Comparison of ENCODE assay signal across 30 mouse cellular contexts in genomic region chr16:92890713-92891112, GRCm38 (mm10).
DNase-seq lines count a peak whose midpoint lies in the region; ATAC-seq and TF ChIP-seq lines count a peak whose summit lies in the region.
"Had no signal": no experiment of that assay in that cellular context is flagged by ENCODE, and none has a peak within 500 bp of the region (broad histone marks: within the 10 kb centered on the region; RNA-seq: fewer than 3 reads in every experiment).

No protein-coding gene starts in this region.

- peak; percentile 38 to 43 for DNase-seq in cerebellum, postnatal 14 days
- DNase-seq in cerebellum, adult 9-10 months: no peak
- DNase-seq in heart, adult 2 months: no peak
- peak; percentile 9 for DNase-seq in left cerebral cortex, postnatal 4 days
- no peak for DNase-seq in left cerebral cortex, adult 11 months (ENCODE audit: low spot score)
- DNase-seq in embryonic facial prominence, embryonic 14.5 days (ENCODE audit: low spot score): peak; percentile 71
- no peak for DNase-seq in retina, embryonic 14.5 days (ENCODE audit: low spot score)
- DNase-seq: adrenal gland, adult 2 months; adrenal gland, postnatal 14 days; B cell, adult 2 months; cerebellum, adult 11 months; cerebellum, adult 2 months; cerebellum, postnatal 25 days; embryo, embryonic 11 days; gastrocnemius, postnatal 25 days; heart, adult 18-20 months; heart, postnatal 10 days; heart, postnatal 36 days; kidney, adult 11 months; kidney, adult 8-10 months had no signal

- no peak for TF ChIP-seq EP300 in heart, adult 2 months (IDR thresholded peaks at IDR 0.05; ENCODE audit: insufficient read depth, low read depth, low read length)

- ATAC-seq in heart, embryonic 13.5 days (ENCODE audit: extremely low read depth, insufficient number of reproducible peaks, low FRiP score, low TSS enrichment): no peak
- ATAC-seq in embryonic facial prominence, embryonic 14.5 days (ENCODE audit: low read depth): no peak
- ATAC-seq: forebrain, embryonic 13.5 days; forebrain, embryonic 16.5 days; intestine, embryonic 15.5 days had no signal

- H3K36me3 ChIP-seq in heart, embryonic 13.5 days: no peaks in the 10 kb centered on the region
- no peaks in the 10 kb centered on the region for H3K36me3 ChIP-seq in heart, adult 2 months (ENCODE audit: control insufficient read depth, insufficient read depth, low read length)
- H3K36me3 ChIP-seq in embryonic facial prominence, embryonic 14.5 days (ENCODE audit: control insufficient read depth, insufficient read depth, low read length): no peaks in the 10 kb centered on the region
- H3K36me3 ChIP-seq: forebrain, embryonic 10.5 days; G1E; heart, embryonic 10.5 days; heart, embryonic 15.5 days; hindbrain, embryonic 15.5 days; intestine, embryonic 15.5 days had no signal

- 0 out of 2 replicates have a peak overlapping the region, but pooled peaks have one; percentile 7 for H3K9ac ChIP-seq in heart, embryonic 13.5 days
- H3K9ac ChIP-seq in heart, adult 2 months (ENCODE audit: low read depth, low read length): no peak overlapping the region
- no peak overlapping the region for H3K9ac ChIP-seq in embryonic facial prominence, embryonic 14.5 days (ENCODE audit: low read depth, low read length)
- H3K9ac ChIP-seq: forebrain, embryonic 13.5 days; heart, embryonic 15.5 days; hindbrain, embryonic 15.5 days; intestine, embryonic 15.5 days had no signal

- no peaks in the 10 kb centered on the region for H3K79me2 ChIP-seq in heart, adult 2 months (replicated peaks; ENCODE audit: control insufficient read depth, insufficient read depth, low read length)

- TF ChIP-seq POLR2A in heart, adult 2 months (IDR thresholded peaks at IDR 0.05; ENCODE audit: insufficient read depth, low read depth, low read length): no peak

- peaks cover 16% of the 10 kb centered on the region for H3K4me1 ChIP-seq in heart, embryonic 13.5 days
- H3K4me1 ChIP-seq in heart, adult 2 months (ENCODE audit: control insufficient read depth, insufficient read depth, low read length): no peaks in the 10 kb centered on the region
- H3K4me1 ChIP-seq in embryonic facial prominence, embryonic 14.5 days (ENCODE audit: control insufficient read depth, insufficient read depth, low read length): 0 out of 2 replicates have a peak, but pooled peaks cover 5% of the 10 kb centered on the region
- H3K4me1 ChIP-seq: forebrain, embryonic 10.5 days; forebrain, embryonic 13.5 days; hindbrain, embryonic 15.5 days; intestine, embryonic 15.5 days had no signal

- H3K4me2 ChIP-seq in heart, embryonic 13.5 days: no peak overlapping the region
- H3K4me2 ChIP-seq in embryonic facial prominence, embryonic 14.5 days (ENCODE audit: low read depth, low read length): no peak overlapping the region
- H3K4me2 ChIP-seq: forebrain, embryonic 13.5 days; heart, embryonic 15.5 days; hindbrain, embryonic 15.5 days; intestine, embryonic 15.5 days had no signal

- 36% methylated on average over 3 of the region's 3 CpGs for WGBS in heart, embryonic 13.5 days
- WGBS in heart, adult 2 months: 73% methylated on average over 3 of the region's 3 CpGs
- WGBS in embryonic facial prominence, embryonic 14.5 days: 42% methylated on average over 3 of the region's 3 CpGs

- H3K9me3 ChIP-seq in heart, embryonic 13.5 days: no peaks in the 10 kb centered on the region
- no peaks in the 10 kb centered on the region for H3K9me3 ChIP-seq in embryonic facial prominence, embryonic 14.5 days (ENCODE audit: control insufficient read depth, low read length)
- H3K9me3 ChIP-seq: forebrain, embryonic 10.5 days; forebrain, embryonic 13.5 days; G1E; heart, embryonic 10.5 days; heart, embryonic 15.5 days; hindbrain, embryonic 15.5 days; intestine, embryonic 15.5 days had no signal

- peaks cover 99% of the 10 kb centered on the region for H3K27me3 ChIP-seq in heart, embryonic 13.5 days (replicated peaks)
- H3K27me3 ChIP-seq in heart, adult 2 months (ENCODE audit: control insufficient read depth, insufficient read depth, low read length): no peaks in the 10 kb centered on the region
- no peaks in the 10 kb centered on the region for H3K27me3 ChIP-seq in embryonic facial prominence, embryonic 14.5 days (replicated peaks; ENCODE audit: control insufficient read depth, insufficient read depth, low read length)
- H3K27me3 ChIP-seq: CH12.LX; forebrain, embryonic 13.5 days; hindbrain, embryonic 15.5 days; intestine, embryonic 15.5 days had no signal

- intact Hi-C loops in heart, adult 2 months (cut with DNase I): no loop called here
- intact Hi-C loops in left cerebral cortex, postnatal 4 days (cut with DNase I): no loop called here

- H3K4me3 ChIP-seq in heart, embryonic 13.5 days: no peak overlapping the region
- no peak overlapping the region for H3K4me3 ChIP-seq in heart, adult 2 months
- H3K4me3 ChIP-seq in embryonic facial prominence, embryonic 14.5 days (ENCODE audit: low read depth, low read length): no peak overlapping the region
- H3K4me3 ChIP-seq: forebrain, embryonic 10.5 days; forebrain, embryonic 13.5 days; heart, embryonic 10.5 days; heart, embryonic 15.5 days; hindbrain, embryonic 15.5 days; intestine, embryonic 15.5 days had no signal

- no peak for TF ChIP-seq CTCF in heart, adult 2 months (IDR thresholded peaks at IDR 0.05)

- no peak overlapping the region for H3K27ac ChIP-seq in heart, embryonic 13.5 days (replicated peaks)
- H3K27ac ChIP-seq in heart, adult 2 months: no peak overlapping the region
- H3K27ac ChIP-seq in embryonic facial prominence, embryonic 14.5 days (replicated peaks; ENCODE audit: low read depth, low read length): no peak overlapping the region
- H3K27ac ChIP-seq: forebrain, embryonic 10.5 days; forebrain, embryonic 13.5 days; heart, embryonic 10.5 days; heart, embryonic 15.5 days; hindbrain, embryonic 15.5 days; intestine, embryonic 15.5 days had no signal

Comparison
In these comparisons a context has a peak if more than half of its experiments do, and no peak if none do; other contexts are left out.
1. DNase-seq: peak in cerebellum, postnatal 14 days (2 of 2), left cerebral cortex, postnatal 4 days (single experiment) and embryonic facial prominence, embryonic 14.5 days (single experiment); none in cerebellum, adult 9-10 months (single experiment), heart, adult 2 months (0 of 2), left cerebral cortex, adult 11 months (single experiment) and retina, embryonic 14.5 days (single experiment).